Mouse (Mus musculus) left cerebral cortex, postnatal 14 days (tissue): ENCODE results near the gene Mamdc4. TPM values are rescaled to one million over a fixed set of nuclear protein-coding genes. Genes with fewer than 3 reads are reported as not detected.

Experiments used
- DNase-seq, 2 experiments: peaks; one replicate each; pipeline ENCODE4 v3.0.0; 2021 to 2022; ENCODE audit warnings: low spot score in 2 of 2, mixed read lengths in 1 of 2
- intact Hi-C: fragments of 180-260 bp; cut with DNase I; formaldehyde crosslinking; loops from one replicate; pipeline ENCODE4 v1.15.1; 2025
- total RNA-seq, 2 experiments: library from RNA; stranded (reverse); gene quantifications; 2 replicates each; pipeline ENCODE4 v1.2.3; 2021

Mamdc4 gene
- total RNA-seq, 2 experiments from 2014 or later: 1.8 to 2.1 TPM

GRCm38 (mm10) chr2:25536531-25536930 lies 38.1 kb downstream of the Mamdc4 start:
- intact Hi-C loops: no loop called here
- no peak for DNase-seq

GRCm38 (mm10) chr2:25534866-25535182 lies 39.8 kb downstream of the Mamdc4 start:
- DNase-seq: no peak
- intact Hi-C loops: no loop called here

DNA sequence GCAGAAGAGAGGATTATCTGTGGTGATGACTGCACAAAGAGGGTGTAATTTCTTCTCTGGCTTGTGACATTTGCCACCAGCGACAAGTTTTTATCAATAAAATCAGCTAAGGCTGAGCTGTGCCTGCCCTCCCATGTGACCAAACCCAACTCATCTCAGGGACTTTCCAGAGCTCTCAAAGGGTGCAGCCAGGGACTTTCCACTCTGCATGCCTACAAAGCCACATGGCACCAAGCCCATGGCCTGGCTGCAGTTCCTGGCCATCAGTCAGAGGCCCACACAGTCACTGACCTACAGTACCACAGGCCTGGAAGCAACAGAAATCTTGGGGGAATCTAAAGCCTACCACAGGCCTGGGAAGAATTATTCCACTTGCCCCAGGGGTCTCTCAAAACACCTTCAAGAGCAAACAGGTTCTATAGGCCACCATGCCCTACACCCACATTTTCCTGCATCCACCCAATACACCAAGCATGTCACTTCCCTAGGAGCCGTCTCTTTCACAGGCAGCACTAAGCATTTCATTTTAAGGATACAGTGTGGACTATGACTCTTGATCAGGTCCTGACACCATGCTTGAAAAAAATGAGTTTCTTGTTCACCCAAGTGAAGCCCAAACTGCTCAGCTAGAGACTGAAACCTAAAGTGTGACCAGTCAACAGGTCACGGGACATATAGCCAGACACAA lies 40.3 kb downstream of the Mamdc4 start:
- intact Hi-C loops: no loop called here
- peak in 1 of 2 experiments; percentile 10 for DNase-seq

GRCm38 (mm10) chr2:25533707-25534106 lies 40.9 kb downstream of the Mamdc4 start:
- no peak for DNase-seq
- intact Hi-C loops: no loop called here

DNA sequence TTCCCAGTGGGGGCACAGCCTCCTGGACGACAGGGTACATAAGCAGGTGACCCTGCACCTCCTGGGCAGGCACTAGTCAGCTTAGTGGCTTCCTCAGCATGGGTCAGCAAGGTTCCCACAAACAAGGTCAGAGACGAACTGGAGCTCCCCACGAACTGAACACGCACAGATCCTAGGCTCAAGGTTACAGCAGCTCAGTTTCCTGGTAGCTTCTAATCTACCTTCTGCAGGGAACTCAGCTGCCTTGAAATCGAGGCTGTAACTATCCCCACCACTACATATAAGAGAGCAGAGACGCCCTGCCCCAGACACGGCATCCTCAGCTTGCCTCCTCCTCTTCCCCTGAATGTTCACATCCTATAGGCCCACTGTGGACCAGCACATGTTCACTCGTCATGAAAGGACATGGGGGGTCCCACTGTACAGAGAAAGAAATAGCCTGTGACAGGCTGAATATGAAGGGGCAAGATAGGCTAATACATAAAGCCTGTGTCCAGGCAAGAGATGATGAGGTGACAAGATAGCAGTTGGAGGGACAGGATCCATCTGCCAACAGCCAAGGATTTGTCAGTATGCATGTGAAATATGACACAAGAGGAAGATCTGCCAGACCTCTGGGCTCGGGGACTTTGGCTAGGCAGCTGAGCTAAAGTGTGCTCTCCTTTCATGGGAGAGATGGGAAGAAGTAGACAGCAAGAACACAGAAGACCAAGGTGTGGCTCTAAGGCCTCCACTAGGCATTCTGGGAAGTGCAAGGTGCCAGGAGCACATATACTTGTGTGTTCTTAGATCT lies 47.9 kb downstream of the Mamdc4 start:
- intact Hi-C loops: no loop called here
- no peak for DNase-seq

Other genes starting within 250 kb of the Mamdc4 start
- gene Man1b1, start 242.5 kb downstream of the Mamdc4 start, total RNA-seq: 10 to 100 TPM; 57.2 to 59.0 TPM
- gene Dpp7, start 218.5 kb downstream of the Mamdc4 start, total RNA-seq: 10 to 100 TPM; 28.0 to 31.6 TPM
- 10 to 100 TPM; 12.2 to 14.8 TPM for gene Uap1l1, start 209.2 kb downstream of the Mamdc4 start, total RNA-seq
- gene Sapcd2, start 202.5 kb downstream of the Mamdc4 start, total RNA-seq: 1 to 10 TPM; 6.2 to 7.0 TPM
- gene Entpd2, start 179.0 kb downstream of the Mamdc4 start, total RNA-seq: 10 to 100 TPM; 14.7 to 17.5 TPM
- 100 to 1,000 TPM; 366 to 370 TPM for gene Npdc1, start 175.5 kb downstream of the Mamdc4 start, total RNA-seq
- gene Fut7, start 151.6 kb downstream of the Mamdc4 start, total RNA-seq: under 1 TPM; 0.26 to 0.27 TPM
- 100 to 1,000 TPM; 137 to 152 TPM for gene Abca2, start 146.1 kb downstream of the Mamdc4 start, total RNA-seq
- 1 to 10 TPM in 1 of 2 experiments, under 1 TPM in 1; 0.59 to 1.2 TPM for gene Clic3, start 118.0 kb downstream of the Mamdc4 start, total RNA-seq
- 10 to 100 TPM; 64.1 to 66.3 TPM for gene Paxx, start 113.8 kb downstream of the Mamdc4 start, total RNA-seq
- 1,000 to 10,000 TPM; 1,462 to 1,765 TPM for gene Ptgds, start 104.8 kb downstream of the Mamdc4 start, total RNA-seq
- not detected for gene Lcn12, start 80.9 kb downstream of the Mamdc4 start, total RNA-seq
- gene Fbxw5, start 74.1 kb downstream of the Mamdc4 start, total RNA-seq: 100 to 1,000 TPM; 141 to 142 TPM
- 1 to 10 TPM in 1 of 2 experiments, under 1 TPM in 1; 0.59 to 1.6 TPM for gene C8g, start 73.1 kb downstream of the Mamdc4 start, total RNA-seq
- 1 to 10 TPM; 9.1 to 9.5 TPM for gene Traf2, start 27.9 kb downstream of the Mamdc4 start, total RNA-seq
- 100 to 1,000 TPM; 190 to 202 TPM for gene Edf1, start 17.0 kb downstream of the Mamdc4 start, total RNA-seq
- 100 to 1,000 TPM in 1 of 2 experiments, 10 to 100 TPM in 1; 93.5 to 105 TPM for gene Phpt1, start 379 bp upstream of the Mamdc4 start, total RNA-seq
- gene Ajm1, start 6.9 kb upstream of the Mamdc4 start, total RNA-seq: 100 to 1,000 TPM; 123 to 129 TPM
- gene Rabl6, start 33.7 kb upstream of the Mamdc4 start, total RNA-seq: 100 to 1,000 TPM; 117 to 118 TPM
- gene Ccdc183, start 42.8 kb upstream of the Mamdc4 start, total RNA-seq: not detected
- 10 to 100 TPM; 27.2 to 27.7 TPM for gene Tmem141, start 47.2 kb upstream of the Mamdc4 start, total RNA-seq
- gene Fcna, start 53.2 kb upstream of the Mamdc4 start, total RNA-seq: 1 to 10 TPM in 1 of 2 experiments, under 1 TPM in 1; 0.72 to 1.1 TPM
- gene Lcn8, start 78.3 kb upstream of the Mamdc4 start, total RNA-seq: not detected
- not detected for gene Lcn5, start 83.1 kb upstream of the Mamdc4 start, total RNA-seq
- gene Lcn6, start 101.9 kb upstream of the Mamdc4 start, total RNA-seq: not detected
- not detected for gene Lcn10, start 107.9 kb upstream of the Mamdc4 start, total RNA-seq
- not detected for gene Obp2a, start 125.2 kb upstream of the Mamdc4 start, total RNA-seq
- 10 to 100 TPM; 85.8 to 98.2 TPM for gene Bmyc, start 131.9 kb upstream of the Mamdc4 start, total RNA-seq
- gene Obp2b, start 162.2 kb upstream of the Mamdc4 start, total RNA-seq: not detected
- gene Lcn3, start 190.7 kb upstream of the Mamdc4 start, total RNA-seq: not detected
- gene Lcn11, start 202.2 kb upstream of the Mamdc4 start, total RNA-seq: not detected
- gene Gm13539, start 207.4 kb upstream of the Mamdc4 start, total RNA-seq: not detected
- gene Glt6d1, start 241.0 kb upstream of the Mamdc4 start, total RNA-seq: not detected
- not detected for gene Lcn9, start 248.3 kb upstream of the Mamdc4 start, total RNA-seq